Mouse (Mus musculus) spleen, postnatal 14 days (tissue): ENCODE measurements at regions not wholly inside any gene's neighbourhood (a gene's known extent, or its start where the extent isn't known, plus 50 kb on each side); places are given as distances from the start of the nearest gene placed in this dataset.

Experiments used
- DNase-seq, 2 experiments: peaks; one replicate each; pipeline ENCODE4 v3.0.0; 2021 to 2022; ENCODE audit warnings: low spot score in 2 of 2

GRCm38 (mm10) chr11:34153749-34154525, 54.0 kb downstream of the Foxi1 start:
- no peak for DNase-seq

- DNase-seq: peak; percentile 13 to 41
These were observed 51.1 kb upstream of the 4930469K13Rik start for GRCm38 (mm10) chr11:34149370-34149976.
